Mouse (Mus musculus): ENCODE data around the gene Emp3. TPM values are rescaled to one million over a fixed set of nuclear protein-coding genes. Genes with fewer than 3 reads are reported as not detected.
"Not testable (repeated sequence)": the region's sequence is repeated elsewhere in the genome, so short reads cannot be mapped to it uniquely, and the experiment has no call there.

Emp3 gene
- 49.0 and 61.6 TPM in 2 replicates for polyA plus RNA-seq (2015; fragmentation: Nextera tagmentation; extraction: Ambion mirVana)

DNA sequence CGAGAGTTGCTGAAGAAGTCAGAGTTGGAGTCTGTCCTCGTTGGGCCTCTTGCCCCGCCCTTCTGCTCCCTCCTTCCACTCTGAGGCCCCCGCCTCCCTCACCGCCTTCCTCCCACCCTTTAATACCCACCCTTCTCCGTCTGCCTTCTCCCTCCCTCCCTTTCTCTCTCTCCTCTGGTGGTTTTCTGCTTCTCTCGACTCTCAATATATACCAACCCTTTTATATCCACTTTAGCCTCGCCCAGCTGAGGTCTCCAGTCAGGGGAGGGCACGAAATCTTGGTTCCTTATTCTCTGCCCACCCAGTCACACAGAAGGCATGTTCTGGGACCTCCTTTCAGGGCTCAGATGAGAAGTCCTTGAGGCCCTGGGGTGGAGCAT lies at the start of gene Emp3:
Gene Emp3, minus strand, starts transcription at position 163 of the 380 bp plus-strand sequence.
- Histone ChIP-seq H3K4me1 (replicated peaks) (peaks cover 79% of the 10 kb centered on the region), H3K4me2 (peak within 1 kb of the TSS; percentile 76), H3K27me3 (no peaks in the 10 kb centered on the region), H3K36me3 (peaks cover 9% of the 10 kb centered on the region; the same call in 1 of the 2 replicates), H3K4me3 (replicated peaks) (peak within 1 kb of the TSS; percentile 54), H3K9ac (peak within 1 kb of the TSS; percentile 69), H3K9me3 (replicated peaks) (no peaks in the 10 kb centered on the region), H3K27ac (peak within 1 kb of the TSS; percentile 86)
- ATAC-seq (ENCODE audit: low read depth): peak; percentile 41; the same call in 1 of the 2 replicates
- 8% methylated on average over 9 of the region's 9 CpGs for WGBS (ENCODE audit: insufficient replicate concordance)
- DNase-seq: peak; percentile 38

DNA sequence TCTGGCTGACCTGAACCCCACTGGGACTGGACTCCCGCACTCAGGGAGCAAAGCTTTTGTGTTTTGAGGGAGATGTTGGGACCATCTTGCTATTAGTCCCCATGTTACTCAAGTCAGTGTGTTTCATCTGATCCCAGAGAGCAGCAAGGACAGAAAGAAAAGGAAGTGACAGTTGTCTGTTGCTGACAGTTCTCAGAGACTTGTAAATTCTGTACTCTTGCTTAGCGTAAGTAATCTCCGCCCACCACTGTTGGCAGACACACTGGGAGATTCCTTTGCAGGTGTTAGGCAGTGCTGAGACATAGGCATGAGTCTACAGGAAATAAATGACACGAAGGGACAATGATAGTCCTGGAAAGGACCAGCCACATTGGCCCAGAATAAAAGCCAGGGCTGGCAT lies 35.4 kb upstream of the Emp3 start:
- H3K4me2 ChIP-seq: no peak overlapping the region
- no peak for DNase-seq
- no peak overlapping the region for H3K4me3 ChIP-seq (replicated peaks)
- no peak for ATAC-seq (ENCODE audit: low read depth)
- no peaks in the 10 kb centered on the region for H3K27me3 ChIP-seq
- WGBS (ENCODE audit: insufficient replicate concordance): 49% methylated on average over 4 of the region's 4 CpGs
- H3K36me3 ChIP-seq: no peaks in the 10 kb centered on the region
- H3K9ac ChIP-seq: no peak overlapping the region
- H3K27ac ChIP-seq: no peak overlapping the region
- H3K4me1 ChIP-seq (replicated peaks): no peaks in the 10 kb centered on the region; the same call in 1 of the 2 replicates
- H3K9me3 ChIP-seq (replicated peaks): no peaks in the 10 kb centered on the region

DNA sequence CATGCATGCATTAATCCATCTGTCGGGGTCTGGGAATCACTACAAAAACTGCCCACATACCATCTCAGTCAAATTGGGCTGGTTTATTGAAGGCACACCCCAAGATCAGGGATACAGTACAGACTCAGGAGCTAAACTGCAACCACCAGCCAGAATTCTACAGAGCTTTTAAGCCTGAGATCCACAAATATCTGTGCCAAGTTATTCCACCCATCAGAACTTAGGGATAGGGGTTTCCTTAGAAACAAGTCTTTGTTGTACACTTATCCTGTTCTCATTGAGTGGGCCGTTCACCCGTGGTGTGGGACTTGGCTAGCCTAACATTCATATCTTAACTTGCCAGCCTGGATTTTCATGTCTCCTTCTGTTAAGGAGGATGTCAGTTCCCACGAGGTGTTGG lies 27.9 kb upstream of the Emp3 start:
- Histone ChIP-seq H3K27ac (no peak overlapping the region), H3K4me1 (replicated peaks) (no peaks in the 10 kb centered on the region), H3K9ac (no peak overlapping the region), H3K36me3 (no peaks in the 10 kb centered on the region), H3K4me2 (no peak overlapping the region), H3K27me3 (no peaks in the 10 kb centered on the region), H3K9me3 (replicated peaks) (no peaks in the 10 kb centered on the region), H3K4me3 (replicated peaks) (no peak overlapping the region)
- 56% methylated on average over 4 of the region's 4 CpGs for WGBS (ENCODE audit: insufficient replicate concordance)
- DNase-seq (no peak), ATAC-seq (ENCODE audit: low read depth) (no peak)

DNA sequence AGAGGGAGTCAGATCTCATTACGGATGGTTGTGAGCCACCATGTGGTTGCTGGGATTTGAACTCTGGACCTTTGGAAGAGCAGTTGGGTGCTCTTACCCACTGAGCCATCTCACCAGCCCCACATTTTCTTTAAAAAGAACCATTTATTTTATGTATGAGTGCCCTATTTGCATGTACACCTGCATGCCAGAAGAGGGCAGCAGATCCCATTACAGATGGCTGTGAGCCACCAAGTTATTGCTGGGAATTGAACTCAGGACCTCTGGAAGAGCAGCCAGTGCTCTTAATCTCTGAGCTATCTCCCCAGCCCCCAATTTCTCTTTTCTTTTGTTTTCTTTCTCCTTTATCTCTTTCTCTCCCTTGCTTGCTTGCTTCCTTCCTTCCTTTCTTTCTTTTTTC lies 22.1 kb upstream of the Emp3 start:
- H3K4me1 ChIP-seq (replicated peaks); H3K9me3 ChIP-seq (replicated peaks); H3K4me2 ChIP-seq; H3K4me3 ChIP-seq (replicated peaks); H3K9ac ChIP-seq; H3K36me3 ChIP-seq; H3K27me3 ChIP-seq; ATAC-seq (ENCODE audit: low read depth); DNase-seq; H3K27ac ChIP-seq: not testable (repeated sequence)
- WGBS (ENCODE audit: insufficient replicate concordance): 40% methylated on average over 1 of the region's 1 CpGs

DNA sequence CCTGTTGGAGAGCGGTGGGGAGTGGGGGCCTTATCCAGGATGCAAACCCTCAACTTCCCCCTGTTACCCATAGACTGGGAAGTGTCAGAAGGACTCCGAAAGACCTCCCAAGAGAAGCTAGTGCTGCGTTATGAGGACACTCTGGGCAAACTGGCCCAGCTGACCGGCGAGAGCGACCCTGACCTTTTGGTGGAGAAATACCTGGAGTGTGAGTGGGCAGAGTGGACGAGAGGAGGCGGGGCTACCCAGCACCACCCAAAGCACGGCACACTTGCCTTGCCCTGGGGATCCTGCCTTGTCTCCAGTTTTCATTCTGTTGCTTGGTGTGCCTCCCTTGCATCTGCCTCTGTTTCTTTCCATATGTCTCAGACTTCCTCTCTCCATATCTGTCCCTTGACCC lies 20.8 kb upstream of the Emp3 start:
- Histone ChIP-seq H3K27me3 (no peaks in the 10 kb centered on the region), H3K36me3 (no peaks in the 10 kb centered on the region), H3K4me1 (replicated peaks) (no peaks in the 10 kb centered on the region), H3K9ac (no peak overlapping the region), H3K27ac (no peak overlapping the region), H3K9me3 (replicated peaks) (no peaks in the 10 kb centered on the region), H3K4me3 (replicated peaks) (no peak overlapping the region), H3K4me2 (no peak overlapping the region)
- 64% methylated on average over 9 of the region's 9 CpGs for WGBS (ENCODE audit: insufficient replicate concordance)
- ATAC-seq (ENCODE audit: low read depth) (no peak), DNase-seq (no peak)

DNA sequence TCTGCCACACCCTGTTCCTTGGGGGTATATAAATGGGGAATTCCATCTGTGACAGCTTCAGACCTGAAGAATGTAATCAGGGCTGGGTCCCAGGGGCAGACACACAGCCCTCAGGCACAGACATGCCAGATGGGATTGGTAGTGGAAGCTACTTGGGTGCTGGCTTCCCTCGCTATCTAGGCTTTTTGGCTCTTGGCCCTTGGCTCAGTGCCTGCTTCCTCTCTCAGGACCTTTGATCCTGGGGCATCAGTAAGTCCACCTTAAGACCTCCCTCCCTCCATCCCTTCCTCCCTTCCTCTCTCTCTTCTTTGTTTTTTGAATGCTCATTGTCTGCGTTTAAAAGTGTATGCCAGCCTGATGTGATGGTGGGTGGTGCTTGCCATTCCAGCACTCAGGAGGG lies 18.6 kb upstream of the Emp3 start:
- H3K36me3 ChIP-seq: no peaks in the 10 kb centered on the region
- no peak overlapping the region for H3K4me2 ChIP-seq
- DNase-seq (no peak), ATAC-seq (ENCODE audit: low read depth) (no peak)
- H3K9ac ChIP-seq: no peak overlapping the region
- H3K27me3 ChIP-seq: no peaks in the 10 kb centered on the region
- no peak overlapping the region for H3K27ac ChIP-seq
- no peaks in the 10 kb centered on the region for H3K4me1 ChIP-seq (replicated peaks)
- WGBS (ENCODE audit: insufficient replicate concordance): 26% methylated on average over 2 of the region's 2 CpGs
- no peaks in the 10 kb centered on the region for H3K9me3 ChIP-seq (replicated peaks)
- H3K4me3 ChIP-seq (replicated peaks): no peak overlapping the region

DNA sequence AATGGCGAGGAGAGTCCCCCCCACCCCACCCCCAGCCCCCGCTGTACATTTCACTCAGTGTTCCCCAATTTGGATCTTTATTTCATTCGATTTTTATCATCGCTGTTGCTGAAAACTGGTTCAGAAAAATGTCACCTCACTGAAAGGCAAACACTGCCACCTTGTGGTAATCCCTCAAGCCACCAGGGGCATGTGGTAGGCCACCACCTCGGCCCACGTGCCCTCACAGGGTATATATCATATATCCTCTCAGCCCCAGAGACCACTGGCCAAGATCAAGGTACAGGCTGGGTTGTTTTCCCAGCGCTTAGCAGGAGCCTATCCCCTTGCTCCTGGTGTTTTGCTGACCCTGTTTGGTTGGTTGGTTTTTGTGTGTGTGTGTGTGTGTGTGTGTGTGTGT lies 13.9 kb upstream of the Emp3 start:
- Histone ChIP-seq H3K36me3 (0 out of 2 replicates have a peak, but pooled peaks cover 3% of the 10 kb centered on the region), H3K4me2 (no peak overlapping the region), H3K9ac (no peak overlapping the region), H3K27me3 (no peaks in the 10 kb centered on the region), H3K4me1 (replicated peaks) (no peaks in the 10 kb centered on the region), H3K4me3 (replicated peaks) (no peak overlapping the region), H3K27ac (no peak overlapping the region), H3K9me3 (replicated peaks) (peaks cover 8% of the 10 kb centered on the region; the same call in 1 of the 2 replicates)
- ATAC-seq (ENCODE audit: low read depth) (no peak), DNase-seq (peak; percentile 28)
- 26% methylated on average over 7 of the region's 7 CpGs for WGBS (ENCODE audit: insufficient replicate concordance)

DNA sequence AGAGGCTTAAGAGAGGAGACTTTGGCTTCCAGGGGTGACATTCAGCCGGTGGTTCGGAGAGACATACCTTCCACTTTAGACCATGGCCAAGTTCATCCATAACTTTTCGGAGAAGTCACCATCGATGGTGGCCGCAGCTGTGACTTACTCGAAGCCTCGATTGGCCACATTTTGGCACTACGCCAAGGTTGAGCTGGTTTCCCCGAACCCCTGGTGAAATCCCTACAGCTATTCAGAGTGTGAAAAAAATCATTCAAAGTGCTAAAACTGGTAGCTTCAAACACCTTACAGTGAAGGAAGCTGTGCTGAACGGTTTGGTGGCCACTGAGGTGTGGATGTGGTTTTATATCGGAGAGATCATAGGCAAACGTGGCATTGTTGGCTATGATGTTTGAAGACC lies 12.6 kb upstream of the Emp3 start:
- not testable (repeated sequence) for H3K4me2 ChIP-seq; H3K4me3 ChIP-seq (replicated peaks); DNase-seq; H3K9ac ChIP-seq; H3K27ac ChIP-seq; H3K4me1 ChIP-seq (replicated peaks); H3K36me3 ChIP-seq; H3K9me3 ChIP-seq (replicated peaks); H3K27me3 ChIP-seq; ATAC-seq (ENCODE audit: low read depth)
- 81% methylated on average over 12 of the region's 12 CpGs for WGBS (ENCODE audit: insufficient replicate concordance)

DNA sequence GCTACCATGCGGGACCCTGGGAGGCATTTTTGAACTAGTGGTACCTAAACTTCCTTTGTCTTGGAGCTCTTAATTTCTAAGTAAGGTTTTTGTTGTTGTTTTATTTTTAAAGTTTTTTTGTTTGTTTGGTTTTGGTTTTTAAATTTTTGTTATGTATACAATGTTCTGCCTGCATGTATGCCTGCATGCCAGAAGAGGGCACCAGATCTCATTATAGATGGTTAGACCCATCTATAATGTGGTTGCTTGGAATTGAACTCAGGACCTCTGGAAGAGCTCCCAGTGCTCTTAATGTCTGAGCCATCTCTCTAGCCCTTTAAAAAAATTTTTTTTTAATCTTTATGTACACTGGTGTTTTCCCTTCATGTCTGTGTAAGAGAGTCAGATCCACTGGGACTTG lies 8.5 kb upstream of the Emp3 start:
- Histone ChIP-seq H3K27ac (no peak overlapping the region), H3K9ac (no peak overlapping the region), H3K9me3 (replicated peaks) (peaks cover 8% of the 10 kb centered on the region; the same call in 1 of the 2 replicates), H3K27me3 (0 out of 2 replicates have a peak, but pooled peaks cover 3% of the 10 kb centered on the region), H3K36me3 (0 out of 2 replicates have a peak, but pooled peaks cover 3% of the 10 kb centered on the region), H3K4me1 (replicated peaks) (peaks cover 7% of the 10 kb centered on the region), H3K4me3 (replicated peaks) (no peak overlapping the region), H3K4me2 (no peak overlapping the region)
- WGBS (ENCODE audit: insufficient replicate concordance): 86% methylated on average over 1 of the region's 1 CpGs
- no peak for DNase-seq
- ATAC-seq (ENCODE audit: low read depth): no peak

DNA sequence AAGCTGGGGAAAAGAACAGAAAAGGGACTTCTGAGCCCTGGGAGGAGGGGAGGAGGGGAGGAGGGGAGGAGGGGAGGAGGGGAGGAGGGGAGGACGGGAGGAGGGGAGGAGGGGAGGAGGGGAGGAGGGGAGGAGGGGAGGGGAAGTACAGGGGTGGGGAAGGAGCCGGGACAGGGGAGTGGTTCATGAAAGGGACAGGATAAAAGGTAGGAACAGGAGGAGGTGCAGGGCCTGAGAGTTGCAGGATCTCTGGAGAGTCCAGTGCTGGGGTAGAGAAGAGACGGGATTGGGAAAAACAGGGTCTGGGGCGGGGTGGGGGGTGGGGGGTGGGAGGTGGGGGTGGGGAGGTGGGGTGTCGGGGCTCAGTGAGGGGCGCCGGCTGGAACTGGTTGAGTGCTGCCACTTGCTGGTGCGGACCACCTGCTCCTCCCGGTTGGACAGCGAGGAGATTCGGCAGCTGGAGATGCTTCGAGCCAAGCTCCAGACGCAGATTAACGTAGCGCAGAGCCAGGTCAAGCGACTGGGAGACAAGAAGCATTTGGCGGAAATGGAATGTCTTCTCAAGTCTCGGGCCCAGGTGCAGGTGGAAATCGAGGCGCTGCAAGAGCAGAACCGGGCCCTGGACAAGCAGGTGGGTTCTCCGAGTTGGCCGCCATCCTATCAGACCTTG lies 7.6 kb upstream of the Emp3 start:
- H3K9me3 ChIP-seq (replicated peaks): peaks cover 8% of the 10 kb centered on the region; the same call in 1 of the 2 replicates
- H3K4me2 ChIP-seq: no peak overlapping the region
- no peak overlapping the region for H3K4me3 ChIP-seq (replicated peaks)
- 0 out of 2 replicates have a peak, but pooled peaks cover 3% of the 10 kb centered on the region for H3K36me3 ChIP-seq
- 0 out of 2 replicates have a peak, but pooled peaks cover 3% of the 10 kb centered on the region for H3K27me3 ChIP-seq
- WGBS (ENCODE audit: insufficient replicate concordance): 37% methylated on average over 21 of the region's 23 CpGs
- DNase-seq (no peak), ATAC-seq (ENCODE audit: low read depth) (no peak)
- peaks cover 16% of the 10 kb centered on the region for H3K4me1 ChIP-seq (replicated peaks)
- H3K27ac ChIP-seq: no peak overlapping the region
- H3K9ac ChIP-seq: no peak overlapping the region

DNA sequence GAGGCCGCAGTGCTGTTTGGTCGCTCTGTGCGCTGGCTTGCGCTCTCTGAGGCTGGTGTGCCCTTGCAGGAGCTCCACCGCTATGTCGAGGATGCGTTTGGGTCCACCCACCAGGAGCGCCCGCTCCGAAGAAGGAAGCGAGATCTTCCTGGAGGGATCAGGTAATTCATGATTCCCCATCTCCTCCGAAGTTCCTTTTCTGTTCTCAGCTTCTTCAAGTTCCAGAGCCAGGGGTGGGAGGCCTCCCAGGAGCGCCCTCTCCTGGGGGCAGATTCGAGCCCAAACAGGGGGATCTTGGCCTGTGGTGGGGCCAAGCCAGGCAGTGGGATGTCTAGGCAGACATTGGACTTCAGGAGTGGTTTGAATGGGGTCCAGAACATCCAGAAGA lies 3.2 kb upstream of the Emp3 start:
- peak overlapping the region; percentile 60 for H3K9ac ChIP-seq
- DNase-seq: peak; percentile 21

More for the DNA sequence above, 3.2 kb upstream of the Emp3 start:
- WGBS (ENCODE audit: insufficient replicate concordance): 7% methylated on average over 14 of the region's 14 CpGs
- H3K27me3 ChIP-seq: 0 out of 2 replicates have a peak, but pooled peaks cover 3% of the 10 kb centered on the region
- H3K4me2 ChIP-seq: peak overlapping the region; percentile 76
- peaks cover 60% of the 10 kb centered on the region for H3K4me1 ChIP-seq (replicated peaks)
- H3K27ac ChIP-seq: peak overlapping the region; percentile 70
- H3K9me3 ChIP-seq (replicated peaks): no peaks in the 10 kb centered on the region
- ATAC-seq (ENCODE audit: low read depth): no peak
- no peaks in the 10 kb centered on the region for H3K36me3 ChIP-seq
- peak overlapping the region; percentile 58 for H3K4me3 ChIP-seq (replicated peaks)
